Comparison of ENCODE assay signal across 22 mouse cellular contexts in genomic region chr10:5415730-5416129, GRCm38 (mm10).
DNase-seq lines count a peak whose midpoint lies in the region; ATAC-seq lines count a peak whose summit lies in the region.
"Had no signal": no experiment of that assay in that cellular context is flagged by ENCODE, and none has a peak within 500 bp of the region (broad histone marks: within the 10 kb centered on the region; RNA-seq: fewer than 3 reads in every experiment).

No protein-coding gene starts in this region.

- peak; percentile 78 for ATAC-seq in frontal cortex, adult (ENCODE audit: low TSS enrichment)
- no peak for ATAC-seq in activated CD4-positive, CD25-positive, alpha-beta regulatory T cell, adult 4 months
- ATAC-seq: forebrain, embryonic 14.5 days; forebrain, postnatal 0 days; hindbrain, embryonic 16.5 days; Patski had no signal

- no peak for DNase-seq in frontal cortex, postnatal 36 days (ENCODE audit: low spot score in 2 of 2)
- peak; percentile 21 for DNase-seq in layer of hippocampus, adult 9-10 months (ENCODE audit: low spot score)
- no peak for DNase-seq in layer of hippocampus, postnatal 36 days
- peak; percentile 14 for DNase-seq in lung, postnatal 36 days
- no peak for DNase-seq in lung, postnatal 4 days
- DNase-seq: adrenal gland, adult 2 months; adrenal gland, postnatal 14 days; B cell, adult 2 months; cerebellum, adult 11-12 months; cerebellum, adult 9-11 months; cerebellum, postnatal 25 days; forebrain, postnatal 0 days; gastrocnemius, postnatal 10 days; gastrocnemius, postnatal 36 days; heart, adult 2 months; heart, postnatal 14 days; heart, postnatal 4 days had no signal

Comparison
In these comparisons a context has a peak if more than half of its experiments do, and no peak if none do; other contexts are left out.
1. DNase-seq: peak in layer of hippocampus, adult 9-10 months (single experiment) and lung, postnatal 36 days (single experiment); none in frontal cortex, postnatal 36 days (0 of 2), layer of hippocampus, postnatal 36 days (0 of 2) and lung, postnatal 4 days (0 of 2).